Mouse (Mus musculus) gastrocnemius, adult 18-20 months (tissue): ENCODE results near the gene Bmpr2. TPM values are rescaled to one million over a fixed set of nuclear protein-coding genes. Genes with fewer than 3 reads are reported as not detected.
"Not testable (repeated sequence)": the region's sequence is repeated elsewhere in the genome, so short reads cannot be mapped to it uniquely, and the experiment has no call there.

Experiments
- DNase-seq: peaks from one replicate; pipeline ENCODE4 v3.0.0; 2021; ENCODE audit warnings: low spot score
- long read RNA-seq, 2 experiments: library from polyadenylated mRNA; stranded (forward); transcript quantifications; one replicate each; pipeline ENCODE4 v2.0.0; 2021
- total RNA-seq, 2 experiments: library from RNA; stranded (reverse); gene quantifications; 2 replicates each; pipeline ENCODE4 v1.2.3; 2021

Gene Bmpr2
- total RNA-seq = 10 to 100 TPM; 46.1 to 49.0 TPM
- long read RNA-seq, experiment 1, partial matches to known transcripts = 1 of 10 reads
- long read RNA-seq, experiment 1, other reads (novel, unspliced or antisense) = 9 of 10 reads
- long read RNA-seq, experiment 2, full-length matches to known transcripts = 1 of 11 reads
- long read RNA-seq, experiment 2, partial matches to known transcripts = 2 of 11 reads
- long read RNA-seq, experiment 2, other reads (novel, unspliced or antisense) = 8 of 11 reads

DNA sequence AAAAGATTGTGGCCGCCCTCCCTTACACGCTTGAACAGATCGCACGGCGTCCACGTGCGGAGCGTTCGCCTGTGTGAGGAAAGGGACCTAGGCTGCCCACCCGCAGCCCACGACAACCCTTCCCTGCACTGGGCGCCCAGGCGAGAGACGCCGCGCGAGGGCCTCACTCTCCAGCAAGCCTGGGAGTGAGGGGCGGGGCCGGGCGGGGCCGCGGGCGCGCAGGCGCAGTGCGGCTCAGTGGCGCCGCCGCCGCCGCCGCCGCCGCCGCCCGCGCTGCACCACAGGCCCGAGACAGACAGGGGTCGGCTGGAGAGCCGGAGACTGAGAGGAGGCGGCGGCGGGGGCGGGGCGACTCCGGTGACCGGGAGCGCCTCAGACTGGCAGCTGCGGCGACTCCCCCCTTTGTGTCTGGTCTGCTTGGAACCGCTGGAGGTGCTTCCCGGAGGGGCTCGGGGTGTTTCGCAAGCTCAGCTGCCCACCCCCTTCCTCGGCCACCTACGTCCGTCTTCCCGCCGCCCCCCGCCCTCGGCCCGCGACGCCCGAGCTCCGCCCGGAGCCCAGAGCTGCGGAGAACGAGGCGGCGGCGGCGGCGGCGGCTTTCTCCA is at the start of gene Bmpr2:
TSS of gene Bmpr2 (plus strand) at position 237 of the 605 bp plus-strand sequence.
- peak; percentile 86 for DNase-seq

DNA sequence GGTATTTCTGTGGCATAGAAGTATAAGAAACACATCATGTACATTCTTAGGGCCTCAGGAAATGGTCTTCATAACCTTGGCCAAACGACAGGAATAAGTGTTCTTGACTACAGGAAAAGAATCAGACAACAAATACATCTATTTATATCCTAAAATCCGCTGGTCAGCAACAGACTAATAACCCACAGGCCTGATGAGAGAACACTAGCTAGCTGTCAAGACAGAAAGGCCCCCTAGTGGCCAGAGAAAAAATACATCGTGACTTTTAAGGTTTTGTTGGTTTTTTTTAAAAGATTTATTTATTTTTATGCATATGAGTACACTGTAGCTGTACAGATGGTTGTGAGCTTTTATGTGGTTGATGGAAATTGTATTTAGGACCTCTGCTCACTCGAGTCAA is 43.3 kb upstream of the Bmpr2 start:
- peak; percentile 20 for DNase-seq

GRCm38 (mm10) chr1:59725661-59726060 is 37.5 kb upstream of the Bmpr2 start:
- DNase-seq = no peak

DNA sequence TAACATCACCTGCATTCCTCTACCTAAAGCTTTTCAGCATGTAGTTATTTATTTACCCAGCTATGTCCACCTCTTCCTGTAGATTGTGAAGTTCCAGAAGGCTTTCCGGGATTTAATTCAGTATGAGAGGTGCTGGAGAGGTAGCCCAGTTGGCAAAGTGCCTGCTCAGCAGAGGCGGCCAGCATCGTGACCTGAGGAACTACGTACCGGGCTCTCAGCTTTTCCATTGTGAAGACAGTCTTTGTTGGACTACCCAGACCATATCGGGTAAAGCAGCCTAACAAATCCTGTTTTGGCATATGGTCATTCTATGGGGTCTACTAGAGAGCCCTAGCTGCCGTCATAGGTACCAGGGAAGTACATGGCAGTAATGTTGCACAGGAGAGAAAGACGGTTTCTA is 33.1 kb upstream of the Bmpr2 start:
- DNase-seq = no peak

GRCm38 (mm10) chr1:59730737-59731136 is 32.5 kb upstream of the Bmpr2 start:
- DNase-seq = no peak

- DNase-seq = no peak
Observed at GRCm38 (mm10) chr1:59734076-59734475, 29.1 kb upstream of the Bmpr2 start.

DNA sequence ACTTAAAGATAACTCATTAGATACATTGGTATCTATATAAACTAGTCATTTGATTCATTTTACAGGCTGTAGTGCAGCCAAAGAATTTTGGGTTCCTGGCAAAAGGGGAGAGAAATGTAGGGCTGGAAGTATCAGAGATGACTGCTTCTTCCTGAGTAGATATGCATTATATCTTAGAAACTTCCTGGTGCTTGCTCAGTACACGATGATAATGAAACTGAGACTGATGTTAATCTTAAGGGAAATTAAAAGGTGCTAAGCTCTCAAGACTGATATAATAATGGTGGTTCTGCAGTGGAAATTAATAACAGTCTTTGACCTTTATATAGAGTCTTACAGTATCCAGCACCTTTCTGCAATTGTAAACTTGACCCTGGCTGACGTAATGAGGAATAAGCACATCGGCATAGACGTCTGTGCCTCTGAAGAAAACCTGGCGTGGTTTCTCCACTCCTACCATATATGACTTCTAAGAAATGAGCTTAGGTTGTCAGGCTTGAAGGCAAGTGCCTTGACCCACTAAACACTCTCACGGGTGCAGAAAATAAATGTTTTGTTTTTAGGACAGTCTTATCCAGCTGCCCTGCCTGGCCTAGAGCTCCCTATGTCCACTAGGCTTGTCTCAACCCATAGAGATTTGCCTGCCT is 24.3 kb upstream of the Bmpr2 start:
- no peak for DNase-seq

- DNase-seq = no peak
Observed at GRCm38 (mm10) chr1:59739577-59740354, 23.4 kb upstream of the Bmpr2 start.

- DNase-seq = no peak
Observed at GRCm38 (mm10) chr1:59749047-59749446, 14.2 kb upstream of the Bmpr2 start.

DNA sequence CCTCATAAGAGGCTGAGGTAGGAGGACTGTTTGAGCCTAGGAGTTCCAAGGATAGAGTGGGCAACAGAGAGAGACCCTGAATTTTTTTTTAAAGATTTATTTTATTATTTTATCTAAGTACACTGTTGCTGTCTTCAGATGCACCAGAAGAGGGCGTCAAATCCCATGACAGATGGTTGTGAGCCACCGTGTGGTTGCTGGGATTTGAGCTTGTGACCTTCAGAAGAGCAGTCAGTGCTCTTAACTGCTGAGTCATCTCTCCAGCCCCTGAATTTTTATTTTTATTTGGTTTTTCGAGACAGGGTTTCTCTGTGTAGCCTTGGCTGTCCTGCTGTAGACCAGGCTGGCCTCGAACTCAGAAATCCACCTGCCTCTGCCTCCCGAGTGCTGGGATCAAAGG is 13.5 kb upstream of the Bmpr2 start:
- not testable (repeated sequence) for DNase-seq

DNA sequence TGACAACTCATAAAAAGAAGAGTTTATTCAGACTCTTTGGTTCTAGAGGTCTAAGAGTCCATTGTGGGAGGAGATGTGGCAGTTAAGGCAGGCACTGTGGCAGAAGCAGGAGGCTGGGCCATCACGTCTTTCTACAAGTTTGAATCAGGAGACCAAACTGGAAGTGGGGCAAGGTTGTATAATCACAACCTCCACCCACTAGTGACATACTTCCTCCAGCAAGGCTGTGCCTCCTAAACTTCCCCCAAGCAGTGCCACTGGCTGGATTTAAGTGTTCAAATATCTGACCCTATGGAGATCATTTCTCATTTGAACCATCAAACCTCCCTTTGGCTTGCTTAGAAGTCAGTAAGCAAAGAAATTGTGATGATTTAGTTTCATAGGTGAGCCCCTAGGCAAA is 7.9 kb upstream of the Bmpr2 start:
- DNase-seq = no peak

- DNase-seq = no peak
Observed at GRCm38 (mm10) chr1:59758325-59758724, 4.9 kb upstream of the Bmpr2 start.

- no peak for DNase-seq
Observed at GRCm38 (mm10) chr1:59762208-59762607, 992 bp upstream of the Bmpr2 start.

DNA sequence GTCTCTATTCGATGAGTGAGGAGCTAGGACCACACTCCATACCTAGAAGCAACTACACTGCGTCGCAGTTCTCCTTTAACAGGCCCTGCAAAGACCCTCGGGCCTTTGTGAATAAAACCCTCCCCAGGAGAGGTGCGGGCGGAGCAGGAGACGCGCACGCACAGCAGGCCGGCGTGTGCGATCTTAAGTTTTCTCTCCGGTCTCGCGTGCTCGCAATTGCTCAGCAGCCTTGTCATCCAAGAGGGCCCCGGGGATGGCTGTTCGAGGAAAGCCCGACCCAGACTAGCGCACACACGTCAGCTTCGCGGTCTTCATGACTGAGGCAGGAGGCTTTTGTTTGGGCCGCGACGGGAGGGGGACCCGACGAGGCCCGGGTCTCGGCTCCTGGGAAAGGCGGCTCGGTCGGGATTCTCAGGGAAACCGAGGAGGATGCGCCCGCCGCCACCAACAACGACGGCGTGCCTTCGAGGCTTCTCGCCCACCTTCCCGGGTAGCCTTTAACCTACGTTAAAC is 493 bp upstream of the Bmpr2 start:
- peak; percentile 27 for DNase-seq

GRCm38 (mm10) chr1:59763781-59764251 is 616 bp downstream of the Bmpr2 start:
- peak; percentile 52 for DNase-seq

GRCm38 (mm10) chr1:59764407-59764971 is 1.3 kb downstream of the Bmpr2 start:
- peak; percentile 62 for DNase-seq

GRCm38 (mm10) chr1:59765279-59765678 is 2.1 kb downstream of the Bmpr2 start:
- peak; percentile 16 for DNase-seq

DNA sequence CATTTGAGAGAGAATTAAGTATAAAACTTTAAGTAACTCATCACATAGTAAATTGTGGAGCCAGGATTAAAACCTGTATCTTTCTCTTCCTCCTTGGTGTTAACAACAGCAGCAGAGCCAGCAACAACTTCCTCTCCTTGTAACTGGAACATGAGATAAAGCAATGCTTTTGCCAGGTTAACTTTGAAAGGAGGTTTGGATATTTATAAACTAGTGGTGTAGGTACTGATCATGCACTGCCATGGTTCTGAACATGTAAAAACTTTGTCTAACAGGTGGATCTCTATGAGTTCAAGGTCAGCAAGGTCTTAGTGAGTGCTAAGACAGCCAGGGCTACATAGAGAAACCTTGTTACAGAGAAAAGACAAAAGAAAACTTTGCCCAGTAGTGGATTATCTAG is 3.4 kb downstream of the Bmpr2 start:
- peak; percentile 13 for DNase-seq

- DNase-seq = peak; percentile 52
Observed at GRCm38 (mm10) chr1:59771871-59772270, 8.7 kb downstream of the Bmpr2 start.

- no peak for DNase-seq
Observed at GRCm38 (mm10) chr1:59781080-59781479, 17.9 kb downstream of the Bmpr2 start.

GRCm38 (mm10) chr1:59788975-59789374 is 25.8 kb downstream of the Bmpr2 start:
- no peak for DNase-seq
